Mouse (Mus musculus) thymus, adult 2 months (tissue): ENCODE measurements around the gene Mat2b.

Source experiments
- CTCF ChIP-seq: fragments of 200-500 bp; IDR thresholded peaks from 2 replicates; pipeline ENCODE4 v1.5.1; 2012; ENCODE audit warnings: mild to moderate bottlenecking, control low read depth, low read length, moderate library complexity, borderline replicate concordance; ENCODE audit not compliant: control insufficient read depth, poor library complexity, insufficient read depth; ENCODE audit errors: extremely low read depth
- POLR2A ChIP-seq: fragments of 200-500 bp; IDR thresholded peaks from 2 replicates; pipeline ENCODE4 v1.6.1; 2012; ENCODE audit warnings: mild to moderate bottlenecking, low read length, control low read depth, moderate library complexity; ENCODE audit not compliant: control insufficient read depth, poor library complexity, insufficient read depth; ENCODE audit errors: extremely low read depth

GRCm38 (mm10) chr11:40744348-40744747 is 49.3 kb upstream of the Mat2b start:
- TF ChIP-seq POLR2A (no peak), CTCF (no peak)
